Mouse (Mus musculus) T-cell, adult 66 days (primary cell): ENCODE measurements around the gene Dynlt1c. TPM values are rescaled to one million over a fixed set of nuclear protein-coding genes. Genes with fewer than 3 reads are reported as not detected.

ENCODE experiments used
- total RNA-seq, 2 experiments: library from RNA; stranded (reverse); gene quantifications; 3 replicates in 1 of 2; 4 replicates in 1 of 2; pipeline ENCODE4 v1.2.4; 2023

The Dynlt1c gene
- total RNA-seq = 10 to 100 TPM; 16.5 to 29.2 TPM

DNA sequence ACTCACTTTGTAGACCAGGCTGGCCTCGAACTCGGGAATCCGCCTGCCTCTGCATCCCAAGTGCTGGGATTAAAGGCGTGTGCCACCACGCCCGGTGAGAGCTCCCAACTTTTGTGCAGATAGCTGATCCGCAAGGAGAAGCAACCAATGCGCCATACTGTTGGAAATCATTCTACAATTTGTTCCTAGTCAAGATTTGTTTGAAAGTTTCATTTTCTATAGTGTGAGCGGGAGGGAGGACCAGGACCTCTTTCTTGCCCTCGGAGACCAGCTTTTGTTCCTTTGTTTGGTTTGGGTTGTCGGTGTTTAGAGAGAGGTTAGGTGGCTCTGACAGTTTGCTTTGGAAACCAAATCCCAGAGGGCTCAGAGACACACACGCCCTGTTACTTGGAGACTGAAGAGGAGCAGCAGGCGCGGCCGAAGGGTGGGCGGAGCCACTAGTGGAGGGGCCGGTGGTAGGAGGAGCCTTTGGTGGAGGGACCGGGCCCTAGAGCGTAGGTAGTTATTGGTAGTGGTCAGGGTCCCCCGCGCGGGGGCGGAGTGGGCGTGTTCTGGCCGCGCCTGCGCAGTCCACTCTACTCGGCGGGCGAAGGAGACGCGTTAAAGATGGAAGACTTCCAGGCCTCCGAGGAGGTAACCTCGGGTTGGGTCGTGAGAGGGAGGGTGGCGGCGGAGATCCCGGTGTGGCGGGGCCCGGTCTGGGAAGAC is at the start of gene Dynlt1c:
Dynlt1c (plus strand) TSS at position 468 of the 708 bp plus-strand sequence.

DNA sequence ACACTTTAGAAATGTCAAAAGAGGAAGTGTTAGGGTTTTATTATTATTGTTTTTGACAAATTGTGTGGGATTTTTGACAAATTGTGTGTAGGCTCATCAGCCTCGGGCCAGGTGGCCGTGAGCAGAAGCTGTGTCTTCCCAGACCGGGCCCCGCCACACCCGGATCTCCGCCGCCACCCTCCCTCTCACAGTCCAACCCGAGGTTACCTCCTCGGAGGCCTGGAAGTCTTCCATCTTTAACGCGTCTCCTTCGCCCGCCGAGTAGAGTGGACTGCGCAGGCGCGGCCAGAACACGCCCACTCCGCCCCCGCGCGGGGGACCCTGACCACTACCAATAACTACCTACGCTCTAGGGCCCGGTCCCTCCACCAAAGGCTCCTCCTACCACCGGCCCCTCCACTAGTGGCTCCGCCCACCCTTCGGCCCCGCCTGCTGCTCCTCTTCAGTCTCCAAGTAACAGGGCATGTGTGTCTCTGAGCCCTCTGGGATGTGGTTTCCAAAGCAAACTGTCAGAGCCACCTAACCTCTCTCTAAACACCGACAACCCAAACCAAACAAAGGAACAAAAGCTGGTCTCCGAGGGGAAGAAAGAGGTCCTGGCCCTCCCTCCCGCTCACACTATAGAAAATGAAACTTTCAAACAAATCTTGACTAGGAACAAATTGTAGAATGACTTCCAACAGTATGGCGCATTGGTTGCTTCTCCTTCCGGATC is 54.3 kb downstream of the Dynlt1c start, which contains the start of gene Dynlt1f:
Dynlt1f (minus strand) TSS at position 334 of the 715 bp plus-strand sequence.

DNA sequence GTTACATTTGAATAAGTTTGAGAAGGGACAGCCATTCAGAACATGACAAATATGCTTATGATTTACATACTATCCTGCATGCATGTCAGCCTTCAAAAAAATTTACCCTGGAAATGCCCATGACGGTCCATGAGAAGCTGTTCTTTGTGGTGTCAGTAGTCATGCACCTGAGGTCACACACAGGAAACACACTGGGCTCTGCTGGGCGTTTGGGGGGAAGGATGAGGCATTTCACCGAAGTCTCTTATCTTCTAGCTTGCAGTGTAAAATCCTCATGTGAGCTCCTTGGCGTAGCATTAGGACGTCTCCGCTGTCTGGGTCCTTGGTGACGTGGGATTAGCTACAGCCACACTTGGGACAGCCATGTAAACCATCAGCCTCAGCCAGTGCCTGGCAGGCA is 57.3 kb downstream of the Dynlt1c start, which contains the start of gene Sytl3:
Sytl3 (plus strand) TSS at position 293 of the 400 bp plus-strand sequence.

Other genes starting within 250 kb of the Dynlt1c start
- gene Dynlt1b, start 171.6 kb upstream of the Dynlt1c start, total RNA-seq = 10 to 100 TPM; 73.9 to 89.5 TPM
- gene Dynlt1f, start 54.2 kb downstream of the Dynlt1c start, total RNA-seq = 10 to 100 TPM; 89.8 to 93.7 TPM
- 100 to 1,000 TPM in 1 of 2 experiments, 10 to 100 TPM in 1; 94.9 to 112 TPM for gene Sytl3, start 57.4 kb downstream of the Dynlt1c start, total RNA-seq
- 100 to 1,000 TPM; 249 to 255 TPM for gene Ezr, start 181.1 kb downstream of the Dynlt1c start, total RNA-seq